Mouse (Mus musculus): Measurements from ENCODE around the gene Olfr462. TPM values are rescaled to one million over a fixed set of nuclear protein-coding genes. Genes with fewer than 3 reads are reported as not detected.

The Olfr462 gene
- polyA plus RNA-seq, 1 experiment: not detected

DNA sequence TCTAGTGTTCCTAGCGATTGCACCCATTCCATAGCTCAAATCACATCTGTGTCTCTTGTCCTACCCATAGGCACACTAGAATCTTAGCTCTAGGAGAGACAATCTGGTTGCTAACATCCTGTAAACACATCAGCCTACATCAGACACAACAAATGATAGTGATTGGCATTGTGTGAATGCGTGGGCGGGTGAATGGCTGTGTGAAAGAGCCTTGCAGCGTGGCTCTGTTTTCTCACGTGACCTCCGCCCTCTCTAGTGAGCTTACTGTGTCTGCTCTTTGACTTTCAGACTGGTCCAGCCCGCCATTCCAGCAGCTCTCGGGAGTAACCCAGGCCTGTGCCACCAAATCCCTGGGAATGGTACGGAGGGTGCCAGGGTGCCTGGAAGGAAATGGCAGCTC is 31.6 kb downstream of the Olfr462 start:
- peaks cover 5% of the 10 kb centered on the region; the same call in 1 of the 2 replicates for H3K36me3 ChIP-seq (ENCODE audit: control insufficient read depth, insufficient read depth, low read length, poor library complexity, severe bottlenecking)
- H3K4me1 ChIP-seq (ENCODE audit: control insufficient read depth, insufficient read depth, low read length): no peaks in the 10 kb centered on the region
- H3K27me3 ChIP-seq (ENCODE audit: control insufficient read depth, insufficient read depth, low read length, poor library complexity, severe bottlenecking): no peaks in the 10 kb centered on the region
- no peak overlapping the region for H3K4me3 ChIP-seq (ENCODE audit: low read depth, low read length)
- H3K9ac ChIP-seq (ENCODE audit: low read depth, poor library complexity, severe bottlenecking): no peak overlapping the region
- H3K27ac ChIP-seq (ENCODE audit: insufficient read depth, low read length): no peak overlapping the region
- H3K9me3 ChIP-seq (replicated peaks; ENCODE audit: control insufficient read depth, insufficient read depth, low read length, poor library complexity, severe bottlenecking): no peaks in the 10 kb centered on the region
- no peak for TF ChIP-seq EP300 (IDR thresholded peaks at IDR 0.05; ENCODE audit: insufficient read depth, low read depth, low read length)
- no peak for TF ChIP-seq POLR2A (IDR thresholded peaks at IDR 0.05; ENCODE audit: insufficient read depth, low read length)
- TF ChIP-seq CTCF (IDR thresholded peaks at IDR 0.05; ENCODE audit: low read depth, low read length): no peak

DNA sequence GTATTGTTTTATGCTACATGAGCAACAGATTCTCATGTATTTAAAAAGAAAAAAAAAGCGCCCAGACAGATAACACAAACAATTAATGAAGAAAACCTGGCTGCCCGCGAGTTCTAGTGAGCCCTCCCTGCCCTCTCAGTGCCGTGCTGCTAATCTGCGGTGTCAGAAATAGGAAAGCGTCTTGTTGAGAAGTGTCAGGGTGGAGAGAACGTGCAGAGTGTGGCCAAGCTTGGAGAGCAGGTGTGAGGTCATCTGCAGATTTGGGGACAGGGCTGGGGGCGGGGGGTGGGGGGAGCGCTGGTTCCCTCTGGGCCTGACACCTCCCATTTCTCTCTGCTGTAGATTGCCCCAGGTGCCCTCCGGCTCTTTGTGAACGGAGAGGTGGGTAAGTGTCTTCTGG is 32.8 kb downstream of the Olfr462 start:
- no peak for TF ChIP-seq EP300 (IDR thresholded peaks at IDR 0.05; ENCODE audit: insufficient read depth, low read depth, low read length)
- TF ChIP-seq CTCF (IDR thresholded peaks at IDR 0.05; ENCODE audit: low read depth, low read length): no peak
- TF ChIP-seq POLR2A (IDR thresholded peaks at IDR 0.05; ENCODE audit: insufficient read depth, low read length): no peak
- no peaks in the 10 kb centered on the region for H3K9me3 ChIP-seq (replicated peaks; ENCODE audit: control insufficient read depth, insufficient read depth, low read length, poor library complexity, severe bottlenecking)
- H3K4me1 ChIP-seq (ENCODE audit: control insufficient read depth, insufficient read depth, low read length): no peaks in the 10 kb centered on the region
- H3K27ac ChIP-seq (ENCODE audit: insufficient read depth, low read length): no peak overlapping the region
- no peak overlapping the region for H3K4me3 ChIP-seq (ENCODE audit: low read depth, low read length)
- H3K9ac ChIP-seq (ENCODE audit: low read depth, poor library complexity, severe bottlenecking): no peak overlapping the region
- H3K27me3 ChIP-seq (ENCODE audit: control insufficient read depth, insufficient read depth, low read length, poor library complexity, severe bottlenecking): no peaks in the 10 kb centered on the region
- H3K36me3 ChIP-seq (ENCODE audit: control insufficient read depth, insufficient read depth, low read length, poor library complexity, severe bottlenecking): peaks cover 5% of the 10 kb centered on the region; the same call in 1 of the 2 replicates

DNA sequence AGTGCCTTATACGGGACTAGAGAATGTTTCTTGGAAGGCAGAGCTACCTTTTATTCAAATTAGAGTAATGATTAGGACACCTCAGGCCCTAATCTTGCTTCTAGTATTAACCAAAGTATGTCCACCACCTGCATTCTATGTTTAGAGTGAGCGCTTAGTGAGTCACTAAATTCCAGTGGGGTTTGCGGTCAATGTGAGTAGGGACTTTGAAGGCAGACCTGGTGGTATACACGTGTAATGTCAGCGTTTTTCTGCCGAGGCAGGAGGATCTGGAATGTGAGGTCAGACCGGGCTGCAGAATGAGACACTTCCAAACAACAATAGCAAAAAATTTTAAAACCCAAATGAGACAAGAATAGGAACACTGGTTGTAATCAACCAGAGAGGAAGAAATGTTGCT is 37.5 kb downstream of the Olfr462 start:
- TF ChIP-seq POLR2A (IDR thresholded peaks at IDR 0.05; ENCODE audit: insufficient read depth, low read length): no peak
- no peak for TF ChIP-seq EP300 (IDR thresholded peaks at IDR 0.05; ENCODE audit: insufficient read depth, low read depth, low read length)
- no peak for TF ChIP-seq CTCF (IDR thresholded peaks at IDR 0.05; ENCODE audit: low read depth, low read length)
- Histone ChIP-seq H3K4me3 (ENCODE audit: low read depth, low read length) (no peak overlapping the region), H3K36me3 (ENCODE audit: control insufficient read depth, insufficient read depth, low read length, poor library complexity, severe bottlenecking) (peaks cover 5% of the 10 kb centered on the region; the same call in 1 of the 2 replicates), H3K27ac (ENCODE audit: insufficient read depth, low read length) (no peak overlapping the region), H3K9me3 (replicated peaks; ENCODE audit: control insufficient read depth, insufficient read depth, low read length, poor library complexity, severe bottlenecking) (no peaks in the 10 kb centered on the region), H3K4me1 (ENCODE audit: control insufficient read depth, insufficient read depth, low read length) (no peaks in the 10 kb centered on the region), H3K27me3 (ENCODE audit: control insufficient read depth, insufficient read depth, low read length, poor library complexity, severe bottlenecking) (no peaks in the 10 kb centered on the region), H3K9ac (ENCODE audit: low read depth, poor library complexity, severe bottlenecking) (no peak overlapping the region)

DNA sequence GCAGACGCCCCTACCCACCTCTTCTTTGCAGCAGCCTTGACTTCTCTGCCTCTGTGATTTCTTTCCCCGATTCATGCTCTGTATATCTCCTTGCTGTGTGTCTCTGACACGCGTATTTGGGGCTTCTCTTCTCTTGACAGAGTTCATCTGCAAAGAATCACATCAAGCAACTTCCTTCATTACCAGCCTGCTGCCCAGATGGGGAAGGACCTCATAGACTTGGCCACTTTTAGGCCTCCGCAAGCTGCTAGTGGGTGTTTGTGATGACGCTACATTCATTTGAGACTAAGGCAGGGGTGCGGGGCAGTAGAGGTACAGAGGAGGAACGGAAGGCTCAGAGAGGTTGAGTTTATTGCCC is 38.5 kb downstream of the Olfr462 start:
- H3K27ac ChIP-seq (ENCODE audit: insufficient read depth, low read length): no peak overlapping the region
- H3K4me1 ChIP-seq (ENCODE audit: control insufficient read depth, insufficient read depth, low read length): no peaks in the 10 kb centered on the region
- H3K36me3 ChIP-seq (ENCODE audit: control insufficient read depth, insufficient read depth, low read length, poor library complexity, severe bottlenecking): peaks cover 5% of the 10 kb centered on the region; the same call in 1 of the 2 replicates
- no peaks in the 10 kb centered on the region for H3K9me3 ChIP-seq (replicated peaks; ENCODE audit: control insufficient read depth, insufficient read depth, low read length, poor library complexity, severe bottlenecking)
- H3K9ac ChIP-seq (ENCODE audit: low read depth, poor library complexity, severe bottlenecking): peak overlapping the region; percentile 56
- no peaks in the 10 kb centered on the region for H3K27me3 ChIP-seq (ENCODE audit: control insufficient read depth, insufficient read depth, low read length, poor library complexity, severe bottlenecking)
- peak overlapping the region; percentile 49 for H3K4me3 ChIP-seq (ENCODE audit: low read depth, low read length)
- TF ChIP-seq EP300 (IDR thresholded peaks at IDR 0.05; ENCODE audit: insufficient read depth, low read depth, low read length): no peak
- TF ChIP-seq POLR2A (IDR thresholded peaks at IDR 0.05; ENCODE audit: insufficient read depth, low read length): no peak
- TF ChIP-seq CTCF (IDR thresholded peaks at IDR 0.05; ENCODE audit: low read depth, low read length): no peak

DNA sequence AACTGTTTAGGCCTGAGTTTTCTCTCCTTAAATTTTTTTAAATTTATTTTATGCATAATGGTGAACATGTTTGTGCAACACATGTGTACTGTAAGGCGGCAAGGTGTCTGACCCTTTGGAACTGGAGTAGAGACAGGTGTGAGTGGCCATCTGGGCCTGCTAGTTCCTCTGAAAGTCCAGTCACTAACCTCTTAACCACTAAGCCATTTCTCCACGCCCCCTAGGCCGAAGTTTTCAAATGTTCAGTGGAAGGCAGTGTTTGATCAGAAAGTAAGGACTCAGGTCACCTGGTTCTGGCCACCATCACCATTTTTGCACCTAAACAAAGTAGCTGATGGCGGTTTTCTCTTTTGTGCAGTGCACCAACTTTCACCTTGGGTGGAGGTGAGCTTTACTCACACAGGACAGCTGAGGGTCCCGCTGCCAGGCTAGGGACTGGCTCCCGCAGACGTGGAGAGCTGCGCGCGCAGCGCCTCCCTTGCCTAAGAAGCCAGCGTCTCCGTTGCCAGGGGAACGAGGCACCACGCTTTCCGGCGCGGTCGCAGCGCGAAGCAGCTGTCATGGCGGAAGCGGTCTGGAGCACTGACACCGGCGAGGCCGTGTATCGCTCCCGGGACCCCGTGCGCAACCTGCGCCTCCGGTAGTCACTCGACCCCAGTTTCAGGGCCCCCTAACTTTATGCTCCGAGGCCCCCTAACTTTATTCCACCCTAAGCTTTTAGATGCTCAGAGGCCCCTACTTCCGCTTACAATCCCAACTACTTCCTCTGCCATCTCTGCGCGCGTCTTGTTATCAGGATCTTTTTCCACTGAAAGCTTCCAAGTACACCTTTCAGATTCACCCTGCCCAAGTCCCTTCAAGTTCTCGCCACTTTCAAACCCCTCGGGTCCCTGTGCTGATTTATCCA is 39.1 kb downstream of the Olfr462 start, which contains the start of gene Mks1:
Gene Mks1 (plus strand): TSS at position 526 of the 907 bp plus-strand sequence.
- H3K27ac ChIP-seq (ENCODE audit: insufficient read depth, low read length): no peak within 1 kb of the TSS
- no peaks in the 10 kb centered on the region for H3K9me3 ChIP-seq (replicated peaks; ENCODE audit: control insufficient read depth, insufficient read depth, low read length, poor library complexity, severe bottlenecking)
- TF ChIP-seq EP300 (IDR thresholded peaks at IDR 0.05; ENCODE audit: insufficient read depth, low read depth, low read length) (0 out of 2 replicates have a peak, but pooled peaks have one; percentile 32), POLR2A (IDR thresholded peaks at IDR 0.05; ENCODE audit: insufficient read depth, low read length) (no peak)
- H3K4me1 ChIP-seq (ENCODE audit: control insufficient read depth, insufficient read depth, low read length): no peaks in the 10 kb centered on the region
- H3K9ac ChIP-seq (ENCODE audit: low read depth, poor library complexity, severe bottlenecking): peak within 1 kb of the TSS; percentile 56
- H3K36me3 ChIP-seq (ENCODE audit: control insufficient read depth, insufficient read depth, low read length, poor library complexity, severe bottlenecking): peaks cover 2% of the 10 kb centered on the region; the same call in 1 of the 2 replicates
- H3K4me3 ChIP-seq (ENCODE audit: low read depth, low read length): peak within 1 kb of the TSS; percentile 52
- no peaks in the 10 kb centered on the region for H3K27me3 ChIP-seq (ENCODE audit: control insufficient read depth, insufficient read depth, low read length, poor library complexity, severe bottlenecking)

DNA sequence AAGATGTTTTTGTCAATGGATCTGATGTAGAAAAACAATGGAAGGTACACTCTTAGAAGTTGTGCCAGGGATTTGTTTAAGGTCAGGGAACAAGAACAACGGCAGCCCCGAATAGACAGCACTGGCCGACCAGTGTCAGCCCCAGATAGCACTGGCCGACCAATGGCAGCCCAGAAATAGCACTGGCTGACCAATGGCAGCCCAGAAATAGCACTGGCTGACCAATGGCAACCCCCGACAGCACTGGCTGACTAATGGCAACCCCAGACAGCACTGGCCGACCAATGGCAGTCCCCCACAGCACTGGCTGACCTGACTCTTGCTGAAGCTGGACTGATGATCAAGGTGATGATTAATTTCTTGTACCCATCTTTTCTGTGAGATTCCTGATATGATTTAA is 44.2 kb downstream of the Olfr462 start:
- Histone ChIP-seq H3K36me3 (ENCODE audit: control insufficient read depth, insufficient read depth, low read length, poor library complexity, severe bottlenecking) (no peaks in the 10 kb centered on the region), H3K9ac (ENCODE audit: low read depth, poor library complexity, severe bottlenecking) (no peak overlapping the region), H3K27ac (ENCODE audit: insufficient read depth, low read length) (no peak overlapping the region), H3K9me3 (replicated peaks; ENCODE audit: control insufficient read depth, insufficient read depth, low read length, poor library complexity, severe bottlenecking) (no peaks in the 10 kb centered on the region), H3K27me3 (ENCODE audit: control insufficient read depth, insufficient read depth, low read length, poor library complexity, severe bottlenecking) (no peaks in the 10 kb centered on the region), H3K4me1 (ENCODE audit: control insufficient read depth, insufficient read depth, low read length) (no peaks in the 10 kb centered on the region), H3K4me3 (ENCODE audit: low read depth, low read length) (no peak overlapping the region)
- TF ChIP-seq POLR2A (IDR thresholded peaks at IDR 0.05; ENCODE audit: insufficient read depth, low read length) (no peak), CTCF (IDR thresholded peaks at IDR 0.05; ENCODE audit: low read depth, low read length) (no peak), EP300 (IDR thresholded peaks at IDR 0.05; ENCODE audit: insufficient read depth, low read depth, low read length) (no peak)
